Mouse (Mus musculus) lung, adult 2 months (tissue): ENCODE data around the gene Snx29.

ENCODE experiments used
- CTCF ChIP-seq: fragments of 200-500 bp; IDR thresholded peaks from 2 replicates; pipeline ENCODE4 v1.5.1; 2011; ENCODE audit warnings: mild to moderate bottlenecking, low read length, control low read depth; ENCODE audit not compliant: insufficient read depth
- POLR2A ChIP-seq: fragments of 200-500 bp; IDR thresholded peaks from 2 replicates; pipeline ENCODE4 v1.6.1; 2011; ENCODE audit warnings: low read depth, mild to moderate bottlenecking, control low read depth, low read length, borderline replicate concordance; ENCODE audit errors: extremely low read depth

DNA sequence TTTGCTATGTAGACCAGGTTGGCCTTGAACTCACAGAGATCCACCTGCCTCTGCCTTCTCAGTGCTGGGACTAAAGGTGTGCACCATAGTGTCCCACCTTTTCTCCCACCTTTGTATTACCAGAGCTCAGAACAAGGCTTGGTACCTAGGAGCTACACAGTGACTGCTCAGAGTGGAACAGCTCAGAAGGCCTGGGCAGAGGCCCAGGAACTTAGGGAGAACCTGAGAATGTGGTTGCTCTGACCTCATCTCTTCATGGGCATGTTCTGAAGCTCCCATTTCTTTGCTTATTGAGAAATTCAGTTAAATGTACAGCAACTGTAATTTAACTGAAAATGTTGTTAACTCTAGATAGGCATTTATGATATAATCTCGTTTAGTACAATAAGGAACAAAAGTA lies 44.1 kb downstream of the Snx29 start:
- TF ChIP-seq CTCF (no peak), POLR2A (no peak)
